Mouse (Mus musculus): ENCODE results near the gene Olfr507. TPM values are rescaled to one million over a fixed set of nuclear protein-coding genes. Genes with fewer than 3 reads are reported as not detected.
"Not testable (repeated sequence)": the region's sequence is repeated elsewhere in the genome, so short reads cannot be mapped to it uniquely, and the experiment has no call there.

Gene Olfr507
- not detected in 2 replicates for polyA plus RNA-seq (2015; fragmentation: Nextera tagmentation; extraction: Ambion mirVana)

DNA sequence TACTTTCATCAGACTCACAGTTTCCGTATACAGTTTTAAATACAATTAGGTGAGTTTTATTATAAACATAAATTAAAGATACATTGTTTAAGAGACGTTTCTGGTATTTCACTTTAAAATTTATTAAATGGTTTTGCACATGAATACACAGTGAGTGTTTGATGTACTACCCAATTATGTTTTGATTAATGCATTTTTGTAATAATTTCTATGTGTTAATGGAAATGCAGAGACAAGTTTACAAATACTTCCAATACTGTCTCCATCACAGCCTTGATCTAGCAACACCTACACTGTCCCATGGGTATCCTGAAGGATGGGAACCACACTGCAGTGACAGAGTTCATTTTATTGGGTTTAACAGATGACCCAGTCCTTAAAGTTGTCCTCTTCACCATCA lies at the start of gene Olfr507:
Gene Olfr507, plus strand, starts transcription at position 301 of the 400 bp plus-strand sequence.
- ATAC-seq (ENCODE audit: borderline replicate concordance, extremely low read depth, low FRiP score, low TSS enrichment), result no peak
- WGBS, result 57% methylated on average over 2 of the region's 2 CpGs
- Histone ChIP-seq H3K36me3 (no peaks in the 10 kb centered on the region), H3K9me3 (no peaks in the 10 kb centered on the region), H3K4me3 (no peak within 1 kb of the TSS), H3K4me1 (no peaks in the 10 kb centered on the region), H3K27me3 (no peaks in the 10 kb centered on the region), H3K4me2 (no peak within 1 kb of the TSS), H3K27ac (no peak within 1 kb of the TSS), H3K9ac (no peak within 1 kb of the TSS)

DNA sequence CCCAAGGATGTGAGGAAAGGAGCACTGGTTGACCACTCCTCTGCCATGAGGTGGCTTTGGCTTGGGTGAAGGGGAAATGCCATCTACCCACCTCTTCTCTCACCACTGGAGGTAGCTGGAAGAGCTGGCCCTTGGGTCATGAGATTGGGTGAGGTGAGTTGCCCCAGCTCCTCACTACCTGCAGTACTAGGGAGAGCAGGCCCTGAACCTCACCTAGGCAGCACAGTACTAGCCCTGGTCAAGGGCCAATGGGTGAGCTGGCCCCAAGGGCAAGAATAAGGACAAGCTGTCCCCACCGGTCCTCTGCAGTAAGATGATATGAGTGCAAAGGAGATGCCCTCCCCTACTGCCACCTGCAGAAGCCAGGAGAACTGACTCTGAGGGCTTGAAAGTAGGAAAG lies 31.8 kb upstream of the Olfr507 start:
- no peaks in the 10 kb centered on the region for H3K4me1 ChIP-seq

DNA sequence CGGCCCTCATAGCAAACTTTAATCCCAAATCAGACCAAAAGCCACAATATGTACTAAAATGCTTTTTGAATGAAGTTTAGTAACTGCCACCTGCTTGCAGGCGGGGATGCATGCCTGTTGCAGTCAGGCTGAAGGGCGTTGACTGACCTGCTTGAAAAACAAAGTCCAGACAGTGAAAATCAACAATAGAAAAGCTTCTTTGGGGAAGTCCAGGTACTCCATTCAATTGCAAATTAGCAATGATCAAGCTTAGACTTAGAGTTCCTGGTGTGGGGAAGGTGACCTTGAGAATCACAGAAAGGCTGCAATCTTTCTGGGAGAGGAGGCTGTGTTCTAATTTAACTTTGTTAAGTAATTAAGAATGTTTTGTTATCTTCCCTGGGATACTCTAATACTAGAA lies 19.7 kb upstream of the Olfr507 start:
- not testable (repeated sequence) for H3K4me2 ChIP-seq; H3K36me3 ChIP-seq; H3K27me3 ChIP-seq; H3K4me3 ChIP-seq; ATAC-seq (ENCODE audit: borderline replicate concordance, extremely low read depth, low FRiP score, low TSS enrichment); H3K9me3 ChIP-seq; H3K27ac ChIP-seq; H3K4me1 ChIP-seq; H3K9ac ChIP-seq
- WGBS, result 70% methylated on average over 3 of the region's 3 CpGs

More for the DNA sequence above, 31.8 kb upstream of the Olfr507 start:
- no peaks in the 10 kb centered on the region for H3K9me3 ChIP-seq
- no peak for ATAC-seq (ENCODE audit: borderline replicate concordance, extremely low read depth, low FRiP score, low TSS enrichment)
- 100% methylated on average over 1 of the region's 1 CpGs for whole genome bisulfite sequencing
- no peak overlapping the region for H3K9ac ChIP-seq
- H3K27ac ChIP-seq, result no peak overlapping the region
- no peaks in the 10 kb centered on the region for H3K36me3 ChIP-seq
- H3K27me3 ChIP-seq, result no peaks in the 10 kb centered on the region
- H3K4me3 ChIP-seq, result no peak overlapping the region
- H3K4me2 ChIP-seq, result no peak overlapping the region

DNA sequence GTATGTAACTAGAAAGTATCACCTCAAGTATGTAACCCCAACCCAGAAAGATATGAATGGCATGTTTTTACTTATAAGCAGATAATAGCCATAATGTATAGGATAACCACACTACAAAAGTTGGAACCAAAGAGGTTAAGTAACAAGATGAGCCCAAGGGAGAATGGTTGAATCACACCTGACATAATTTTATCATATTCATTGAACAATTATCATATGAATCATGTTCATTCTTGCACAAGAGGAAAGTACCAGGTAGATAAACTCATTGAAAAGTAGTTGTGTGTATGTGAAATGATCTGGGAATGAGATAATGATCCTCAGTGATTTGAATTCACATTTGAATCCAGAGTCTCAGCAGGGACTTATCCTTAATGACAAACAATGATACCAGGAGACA lies 11.1 kb upstream of the Olfr507 start, which contains the start of gene Olfr506:
Gene Olfr506, plus strand, starts transcription at position 301 of the 400 bp plus-strand sequence.
- Histone ChIP-seq H3K9ac (no peak within 1 kb of the TSS), H3K4me2 (no peak within 1 kb of the TSS), H3K4me3 (no peak within 1 kb of the TSS), H3K36me3 (no peaks in the 10 kb centered on the region), H3K27me3 (no peaks in the 10 kb centered on the region), H3K9me3 (no peaks in the 10 kb centered on the region), H3K4me1 (no peaks in the 10 kb centered on the region), H3K27ac (no peak within 1 kb of the TSS)
- no peak for ATAC-seq (ENCODE audit: borderline replicate concordance, extremely low read depth, low FRiP score, low TSS enrichment)

DNA sequence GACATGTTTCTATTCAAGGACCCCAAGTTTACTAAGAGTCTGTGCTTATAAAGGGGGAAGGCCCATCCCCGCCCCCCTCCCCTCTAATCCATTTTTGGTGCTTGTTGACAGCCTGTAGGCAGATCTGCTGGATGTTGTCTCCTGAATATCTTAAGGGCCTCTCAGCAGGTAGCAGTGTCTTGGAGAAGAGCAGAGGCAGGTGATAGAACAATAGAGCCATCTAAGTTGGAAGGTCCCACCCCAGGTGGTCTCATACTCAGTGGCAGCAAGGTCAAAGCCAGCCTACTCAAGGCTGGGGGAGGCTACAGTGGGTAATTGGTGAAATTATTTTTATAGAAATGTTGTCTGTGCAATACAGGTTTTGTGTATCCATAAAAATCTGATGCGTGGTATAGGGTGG lies 7.5 kb upstream of the Olfr507 start:
- H3K9me3 ChIP-seq, result no peaks in the 10 kb centered on the region
- H3K27ac ChIP-seq, result no peak overlapping the region
- H3K36me3 ChIP-seq, result no peaks in the 10 kb centered on the region
- ATAC-seq (ENCODE audit: borderline replicate concordance, extremely low read depth, low FRiP score, low TSS enrichment), result no peak
- no peaks in the 10 kb centered on the region for H3K4me1 ChIP-seq
- H3K4me2 ChIP-seq, result no peak overlapping the region
- H3K27me3 ChIP-seq, result no peaks in the 10 kb centered on the region
- no peak overlapping the region for H3K4me3 ChIP-seq
- WGBS, result 84% methylated on average over 2 of the region's 2 CpGs
- no peak overlapping the region for H3K9ac ChIP-seq

DNA sequence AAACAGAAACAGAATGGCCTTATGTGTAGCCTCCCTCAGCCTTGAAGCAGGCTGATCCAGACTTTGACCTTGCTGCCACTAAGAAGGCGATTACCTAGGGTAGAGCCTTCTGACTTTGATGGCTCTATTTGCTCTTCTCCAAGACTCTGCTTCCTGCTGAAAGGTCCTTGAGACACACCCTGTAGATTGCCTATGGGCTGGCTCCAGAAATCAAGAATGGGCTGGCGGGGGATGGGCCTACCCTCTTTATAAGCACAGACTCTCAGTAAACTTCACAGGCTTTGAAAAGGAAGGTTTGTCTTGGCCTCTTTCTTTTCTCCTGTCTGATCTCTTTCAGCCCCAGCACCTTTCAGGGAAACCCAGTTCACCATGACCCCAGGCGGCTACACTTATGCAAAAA lies 4.8 kb upstream of the Olfr507 start:
- ATAC-seq (ENCODE audit: borderline replicate concordance, extremely low read depth, low FRiP score, low TSS enrichment); H3K4me1 ChIP-seq; H3K27me3 ChIP-seq; H3K36me3 ChIP-seq; H3K4me2 ChIP-seq; H3K9me3 ChIP-seq; H3K27ac ChIP-seq; H3K4me3 ChIP-seq; H3K9ac ChIP-seq: not testable (repeated sequence)
- WGBS, result 62% methylated on average over 3 of the region's 3 CpGs

DNA sequence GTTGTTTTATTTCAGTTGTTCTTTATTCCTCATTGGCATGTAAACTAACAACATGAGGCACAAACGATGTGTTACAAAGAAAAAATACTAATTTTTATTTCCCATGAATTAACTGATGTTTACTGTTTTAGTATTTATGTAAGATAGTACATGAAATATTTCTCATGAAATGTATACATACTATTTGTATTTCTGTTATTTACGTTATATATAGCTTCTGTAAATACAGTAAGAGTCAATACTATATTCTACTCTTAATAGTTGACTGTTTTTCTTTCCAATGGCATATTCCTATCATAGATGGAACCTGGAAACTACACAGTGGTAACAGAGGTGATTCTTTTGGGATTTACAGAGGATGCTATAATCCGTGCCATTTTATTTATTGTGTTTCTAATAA lies 8.1 kb downstream of the Olfr507 start, which contains the start of gene Olfr508:
Gene Olfr508, plus strand, starts transcription at position 301 of the 400 bp plus-strand sequence.
- Histone ChIP-seq H3K36me3 (no peaks in the 10 kb centered on the region), H3K27ac (no peak within 1 kb of the TSS), H3K4me2 (no peak within 1 kb of the TSS), H3K9ac (no peak within 1 kb of the TSS), H3K27me3 (no peaks in the 10 kb centered on the region), H3K4me1 (no peaks in the 10 kb centered on the region), H3K9me3 (no peaks in the 10 kb centered on the region), H3K4me3 (no peak within 1 kb of the TSS)
- 72% methylated on average over 3 of the region's 3 CpGs for WGBS
- no peak for ATAC-seq (ENCODE audit: borderline replicate concordance, extremely low read depth, low FRiP score, low TSS enrichment)

DNA sequence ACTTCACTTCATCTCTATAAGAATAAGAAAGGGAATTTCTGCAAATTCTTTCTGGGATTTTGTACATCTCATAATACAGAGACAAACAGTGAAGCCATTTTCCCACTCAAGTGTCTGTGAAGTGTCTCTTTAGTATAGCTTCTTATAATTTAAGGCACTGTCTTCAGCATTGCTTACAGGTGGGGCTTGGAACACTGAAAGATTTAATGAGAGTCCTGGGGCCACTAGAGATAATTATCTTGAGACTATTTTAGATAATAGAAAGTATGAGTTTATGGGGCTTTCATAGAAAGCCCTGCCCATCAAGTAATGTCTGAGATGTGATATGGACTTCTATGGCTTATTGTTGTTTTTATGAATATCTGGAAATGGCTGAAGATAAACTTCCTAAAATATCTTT lies 30.2 kb downstream of the Olfr507 start, which contains the start of gene Olfr509:
Gene Olfr509, minus strand, starts transcription at position 101 of the 400 bp plus-strand sequence.
- Histone ChIP-seq H3K4me1 (no peaks in the 10 kb centered on the region), H3K27me3 (no peaks in the 10 kb centered on the region), H3K9me3 (no peaks in the 10 kb centered on the region), H3K9ac (no peak within 1 kb of the TSS), H3K27ac (no peak within 1 kb of the TSS), H3K4me2 (no peak within 1 kb of the TSS), H3K4me3 (no peak within 1 kb of the TSS), H3K36me3 (no peaks in the 10 kb centered on the region)
- ATAC-seq (ENCODE audit: borderline replicate concordance, extremely low read depth, low FRiP score, low TSS enrichment), result no peak

DNA sequence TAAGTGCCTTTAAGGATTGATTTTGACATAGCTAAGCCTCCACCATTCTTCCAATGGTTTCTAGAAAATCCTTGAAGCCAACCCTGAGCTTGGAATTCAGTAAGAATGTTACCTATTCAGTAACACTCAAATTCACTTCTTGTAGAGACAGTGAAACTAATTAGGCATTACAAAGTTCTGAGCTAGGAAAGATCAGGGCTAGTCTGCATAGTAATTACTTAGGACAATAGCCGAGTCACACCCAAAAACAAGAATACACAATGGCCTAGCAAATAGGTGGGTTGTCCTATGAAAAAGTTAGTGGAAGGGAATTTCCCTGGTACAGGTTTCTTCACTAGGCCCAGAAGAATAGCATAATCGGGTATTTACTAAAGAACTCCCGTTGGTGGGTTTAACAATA lies 40.8 kb downstream of the Olfr507 start:
- Histone ChIP-seq H3K9ac (no peak overlapping the region), H3K27me3 (no peaks in the 10 kb centered on the region), H3K27ac (no peak overlapping the region), H3K4me1 (no peaks in the 10 kb centered on the region), H3K9me3 (no peaks in the 10 kb centered on the region), H3K36me3 (no peaks in the 10 kb centered on the region), H3K4me2 (no peak overlapping the region), H3K4me3 (no peak overlapping the region)
- WGBS, result 87% methylated on average over 3 of the region's 3 CpGs
- ATAC-seq (ENCODE audit: borderline replicate concordance, extremely low read depth, low FRiP score, low TSS enrichment), result no peak

DNA sequence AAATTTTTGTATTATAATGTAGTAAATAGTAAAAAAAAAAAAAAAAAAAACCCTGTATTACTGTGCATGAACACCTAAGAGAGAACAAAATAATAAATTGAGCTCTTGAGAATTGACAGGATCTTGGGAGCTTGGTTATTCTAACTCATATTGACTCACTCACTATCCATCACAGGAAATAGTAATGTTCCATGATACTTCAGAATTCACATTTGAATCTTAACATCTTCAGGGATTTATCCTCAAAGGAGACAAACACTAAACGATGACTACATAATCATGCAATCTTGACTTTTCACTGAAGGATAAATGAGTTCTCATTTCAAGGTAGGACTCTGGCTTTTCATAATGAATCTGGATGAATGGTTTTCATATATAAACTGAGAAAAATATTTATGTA lies 44.5 kb downstream of the Olfr507 start, which contains the start of gene Olfr510:
Gene Olfr510, plus strand, starts transcription at position 301 of the 400 bp plus-strand sequence.
- no peak within 1 kb of the TSS for H3K27ac ChIP-seq
- no peaks in the 10 kb centered on the region for H3K4me1 ChIP-seq
- H3K4me2 ChIP-seq, result no peak within 1 kb of the TSS
- H3K4me3 ChIP-seq, result no peak within 1 kb of the TSS
- no peak within 1 kb of the TSS for H3K9ac ChIP-seq
- 80% methylated on average over 1 of the region's 1 CpGs for WGBS
- no peaks in the 10 kb centered on the region for H3K36me3 ChIP-seq
- H3K27me3 ChIP-seq, result no peaks in the 10 kb centered on the region
- no peaks in the 10 kb centered on the region for H3K9me3 ChIP-seq
- no peak for ATAC-seq (ENCODE audit: borderline replicate concordance, extremely low read depth, low FRiP score, low TSS enrichment)

DNA sequence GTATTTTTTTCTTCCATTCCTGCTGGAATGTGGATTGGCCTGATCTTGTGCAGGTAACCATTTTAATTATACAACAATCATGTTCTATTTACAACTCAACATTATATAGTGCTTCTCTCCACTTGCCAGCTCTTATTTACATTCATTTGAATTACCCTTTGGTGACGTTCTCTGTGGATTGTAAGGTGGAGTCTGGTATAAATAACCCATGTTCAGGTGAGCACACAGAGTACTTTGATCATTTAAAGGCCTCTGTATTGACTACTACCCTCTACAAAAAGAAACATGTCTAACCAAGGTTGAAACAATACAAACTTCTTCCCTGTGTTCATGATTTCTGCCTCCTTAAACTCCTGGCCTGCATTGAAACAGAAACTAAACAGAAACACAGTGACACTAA lies 49.4 kb downstream of the Olfr507 start:
- no peaks in the 10 kb centered on the region for H3K27me3 ChIP-seq
- no peak overlapping the region for H3K4me2 ChIP-seq
- H3K9me3 ChIP-seq, result no peaks in the 10 kb centered on the region
- no peaks in the 10 kb centered on the region for H3K36me3 ChIP-seq
- no peak overlapping the region for H3K9ac ChIP-seq
- ATAC-seq (ENCODE audit: borderline replicate concordance, extremely low read depth, low FRiP score, low TSS enrichment), result no peak
- H3K27ac ChIP-seq, result no peak overlapping the region
- H3K4me3 ChIP-seq, result no peak overlapping the region
- 53% methylated on average over 1 of the region's 1 CpGs for WGBS
- H3K4me1 ChIP-seq, result no peaks in the 10 kb centered on the region
